Mouse (Mus musculus) urinary bladder, postnatal 4 days (tissue): ENCODE measurements at regions not wholly inside any gene's neighbourhood (a gene's known extent, or its start where the extent isn't known, plus 50 kb on each side); places are given as distances from the start of the nearest gene placed in this dataset.

ENCODE experiments used
- DNase-seq, 2 experiments: peaks; one replicate each; pipeline ENCODE4 v3.0.0; 2021 to 2022; ENCODE audit warnings: low spot score in 2 of 2

- no peak for DNase-seq
Measured at GRCm38 (mm10) chr13:5714793-5715192, 146.5 kb upstream of the Klf6 start.

GRCm38 (mm10) chr13:5716749-5717148 lies 144.5 kb upstream of the Klf6 start:
- no peak for DNase-seq

- no peak for DNase-seq
Measured at GRCm38 (mm10) chr13:5723319-5723718, 138.0 kb upstream of the Klf6 start.

GRCm38 (mm10) chr13:5724364-5724763 lies 136.9 kb upstream of the Klf6 start:
- DNase-seq = no peak

GRCm38 (mm10) chr13:5725984-5726383 lies 135.3 kb upstream of the Klf6 start:
- no peak for DNase-seq

- DNase-seq = no peak
Measured at GRCm38 (mm10) chr13:5726446-5726845, 134.8 kb upstream of the Klf6 start.

GRCm38 (mm10) chr13:5728172-5728571 lies 133.1 kb upstream of the Klf6 start:
- DNase-seq = no peak

- DNase-seq = no peak
Measured at GRCm38 (mm10) chr13:5728808-5729207, 132.5 kb upstream of the Klf6 start.

- no peak for DNase-seq
Measured at GRCm38 (mm10) chr13:5729426-5730068, 131.7 kb upstream of the Klf6 start.

GRCm38 (mm10) chr13:5732206-5732605 lies 129.1 kb upstream of the Klf6 start:
- no peak for DNase-seq

- DNase-seq = no peak
Measured at GRCm38 (mm10) chr13:5735027-5735624, 126.2 kb upstream of the Klf6 start.

GRCm38 (mm10) chr13:5736472-5736871 lies 124.8 kb upstream of the Klf6 start:
- DNase-seq = no peak

- no peak for DNase-seq
Measured at GRCm38 (mm10) chr13:5737214-5737613, 124.1 kb upstream of the Klf6 start.

GRCm38 (mm10) chr13:5740805-5741204 lies 120.5 kb upstream of the Klf6 start:
- no peak for DNase-seq

- DNase-seq = no peak
Measured at GRCm38 (mm10) chr13:5744949-5745348, 116.3 kb upstream of the Klf6 start.

- DNase-seq = no peak
Measured at GRCm38 (mm10) chr13:5757176-5757575, 104.1 kb upstream of the Klf6 start.

GRCm38 (mm10) chr13:5757963-5758362 lies 103.3 kb upstream of the Klf6 start:
- no peak for DNase-seq

GRCm38 (mm10) chr13:5760030-5760429 lies 101.3 kb upstream of the Klf6 start:
- no peak for DNase-seq

GRCm38 (mm10) chr13:5766394-5766793 lies 94.9 kb upstream of the Klf6 start:
- no peak for DNase-seq

- DNase-seq = no peak
Measured at GRCm38 (mm10) chr13:5767202-5767601, 94.1 kb upstream of the Klf6 start.

GRCm38 (mm10) chr13:5768699-5769098 lies 92.6 kb upstream of the Klf6 start:
- no peak for DNase-seq

- no peak for DNase-seq
Measured at GRCm38 (mm10) chr13:5769283-5770260, 91.7 kb upstream of the Klf6 start.

- DNase-seq = no peak
Measured at GRCm38 (mm10) chr13:5773811-5774210, 87.5 kb upstream of the Klf6 start.
